Mouse (Mus musculus): Measurements from ENCODE around the gene Gm20388. TPM values are rescaled to one million over a fixed set of nuclear protein-coding genes. Genes with fewer than 3 reads are reported as not detected.

The Gm20388 gene
- polyA plus RNA-seq, 1 experiment from 2014 or later = not detected

- no peak for ATAC-seq
- Histone ChIP-seq H3K9ac (ENCODE audit: low read depth, low read length) (no peak overlapping the region), H3K9me3 (ENCODE audit: control insufficient read depth) (no peaks in the 10 kb centered on the region), H3K4me1 (replicated peaks; ENCODE audit: control insufficient read depth, insufficient read depth, low read length) (no peaks in the 10 kb centered on the region), H3K36me3 (ENCODE audit: control insufficient read depth, insufficient read depth) (peaks cover 5% of the 10 kb centered on the region), H3K4me3 (ENCODE audit: low read depth, low read length) (no peak overlapping the region), H3K27ac (ENCODE audit: low read depth, low read length) (no peak overlapping the region), H3K4me2 (replicated peaks; ENCODE audit: low read depth) (no peak overlapping the region), H3K27me3 (replicated peaks; ENCODE audit: control insufficient read depth, insufficient read depth, low read length) (no peaks in the 10 kb centered on the region)
- 75% methylated on average over 6 of the region's 6 CpGs for WGBS
- no peak for TF ChIP-seq CTCF (IDR thresholded peaks at IDR 0.05; ENCODE audit: low read depth)
Observed at GRCm38 (mm10) chr8:119881301-119881700, 29.3 kb upstream of the Gm20388 start.

GRCm38 (mm10) chr8:119881917-119882316 lies 28.7 kb upstream of the Gm20388 start:
- peaks cover 3% of the 10 kb centered on the region for H3K36me3 ChIP-seq (ENCODE audit: control insufficient read depth, insufficient read depth)
- WGBS = 83% methylated on average over 8 of the region's 8 CpGs
- no peak overlapping the region for H3K4me2 ChIP-seq (replicated peaks; ENCODE audit: low read depth)
- no peaks in the 10 kb centered on the region for H3K9me3 ChIP-seq (ENCODE audit: control insufficient read depth)
- no peak overlapping the region for H3K4me3 ChIP-seq (ENCODE audit: low read depth, low read length)
- no peaks in the 10 kb centered on the region for H3K27me3 ChIP-seq (replicated peaks; ENCODE audit: control insufficient read depth, insufficient read depth, low read length)
- TF ChIP-seq CTCF (IDR thresholded peaks at IDR 0.05; ENCODE audit: low read depth) = no peak
- H3K4me1 ChIP-seq (replicated peaks; ENCODE audit: control insufficient read depth, insufficient read depth, low read length) = no peaks in the 10 kb centered on the region
- ATAC-seq = no peak
- no peak overlapping the region for H3K27ac ChIP-seq (ENCODE audit: low read depth, low read length)
- no peak overlapping the region for H3K9ac ChIP-seq (ENCODE audit: low read depth, low read length)

GRCm38 (mm10) chr8:119883281-119883680 lies 27.4 kb upstream of the Gm20388 start:
- Histone ChIP-seq H3K4me1 (replicated peaks; ENCODE audit: control insufficient read depth, insufficient read depth, low read length) (no peaks in the 10 kb centered on the region), H3K27ac (ENCODE audit: low read depth, low read length) (no peak overlapping the region), H3K36me3 (ENCODE audit: control insufficient read depth, insufficient read depth) (no peaks in the 10 kb centered on the region; the same call in 1 of the 2 replicates), H3K27me3 (replicated peaks; ENCODE audit: control insufficient read depth, insufficient read depth, low read length) (no peaks in the 10 kb centered on the region), H3K4me3 (ENCODE audit: low read depth, low read length) (no peak overlapping the region), H3K4me2 (replicated peaks; ENCODE audit: low read depth) (no peak overlapping the region), H3K9ac (ENCODE audit: low read depth, low read length) (no peak overlapping the region), H3K9me3 (ENCODE audit: control insufficient read depth) (no peaks in the 10 kb centered on the region)
- TF ChIP-seq CTCF (IDR thresholded peaks at IDR 0.05; ENCODE audit: low read depth) = no peak
- no peak for ATAC-seq
- WGBS = 92% methylated on average over 7 of the region's 7 CpGs

GRCm38 (mm10) chr8:119885612-119886011 lies 25.0 kb upstream of the Gm20388 start:
- H3K4me2 ChIP-seq (replicated peaks; ENCODE audit: low read depth) = 0 out of 2 replicates have a peak overlapping the region, but pooled peaks have one; percentile 1
- H3K36me3 ChIP-seq (ENCODE audit: control insufficient read depth, insufficient read depth) = no peaks in the 10 kb centered on the region
- no peaks in the 10 kb centered on the region for H3K4me1 ChIP-seq (replicated peaks; ENCODE audit: control insufficient read depth, insufficient read depth, low read length)
- H3K9me3 ChIP-seq (ENCODE audit: control insufficient read depth) = no peaks in the 10 kb centered on the region
- 14% methylated on average over 3 of the region's 3 CpGs for WGBS
- ATAC-seq = peak; percentile 87
- TF ChIP-seq CTCF (IDR thresholded peaks at IDR 0.05; ENCODE audit: low read depth) = no peak
- H3K9ac ChIP-seq (ENCODE audit: low read depth, low read length) = no peak overlapping the region
- H3K27me3 ChIP-seq (replicated peaks; ENCODE audit: control insufficient read depth, insufficient read depth, low read length) = no peaks in the 10 kb centered on the region
- H3K27ac ChIP-seq (ENCODE audit: low read depth, low read length) = no peak overlapping the region
- no peak overlapping the region for H3K4me3 ChIP-seq (ENCODE audit: low read depth, low read length)

- Histone ChIP-seq H3K9ac (ENCODE audit: low read depth, low read length) (no peak overlapping the region), H3K36me3 (ENCODE audit: control insufficient read depth, insufficient read depth) (no peaks in the 10 kb centered on the region), H3K9me3 (ENCODE audit: control insufficient read depth) (no peaks in the 10 kb centered on the region), H3K4me1 (replicated peaks; ENCODE audit: control insufficient read depth, insufficient read depth, low read length) (no peaks in the 10 kb centered on the region), H3K27me3 (replicated peaks; ENCODE audit: control insufficient read depth, insufficient read depth, low read length) (no peaks in the 10 kb centered on the region), H3K27ac (ENCODE audit: low read depth, low read length) (no peak overlapping the region), H3K4me3 (ENCODE audit: low read depth, low read length) (no peak overlapping the region), H3K4me2 (replicated peaks; ENCODE audit: low read depth) (no peak overlapping the region)
- 87% methylated on average over 3 of the region's 3 CpGs for WGBS
- peak; percentile 90 for TF ChIP-seq CTCF (IDR thresholded peaks at IDR 0.05; ENCODE audit: low read depth)
- no peak for ATAC-seq
Observed at GRCm38 (mm10) chr8:119887130-119887529, 23.5 kb upstream of the Gm20388 start.

- Histone ChIP-seq H3K9me3 (ENCODE audit: control insufficient read depth) (no peaks in the 10 kb centered on the region), H3K4me2 (replicated peaks; ENCODE audit: low read depth) (no peak overlapping the region), H3K4me1 (replicated peaks; ENCODE audit: control insufficient read depth, insufficient read depth, low read length) (no peaks in the 10 kb centered on the region), H3K36me3 (ENCODE audit: control insufficient read depth, insufficient read depth) (no peaks in the 10 kb centered on the region), H3K4me3 (ENCODE audit: low read depth, low read length) (no peak overlapping the region), H3K9ac (ENCODE audit: low read depth, low read length) (no peak overlapping the region), H3K27me3 (replicated peaks; ENCODE audit: control insufficient read depth, insufficient read depth, low read length) (no peaks in the 10 kb centered on the region), H3K27ac (ENCODE audit: low read depth, low read length) (no peak overlapping the region)
- ATAC-seq = no peak
- no peak for TF ChIP-seq CTCF (IDR thresholded peaks at IDR 0.05; ENCODE audit: low read depth)
- WGBS = 83% methylated on average over 4 of the region's 4 CpGs
Observed at GRCm38 (mm10) chr8:119888012-119888411, 22.6 kb upstream of the Gm20388 start.

GRCm38 (mm10) chr8:119897069-119897468 lies 13.6 kb upstream of the Gm20388 start:
- TF ChIP-seq CTCF (IDR thresholded peaks at IDR 0.05; ENCODE audit: low read depth) = no peak
- no peaks in the 10 kb centered on the region for H3K36me3 ChIP-seq (ENCODE audit: control insufficient read depth, insufficient read depth)
- no peak overlapping the region for H3K27ac ChIP-seq (ENCODE audit: low read depth, low read length)
- H3K4me1 ChIP-seq (replicated peaks; ENCODE audit: control insufficient read depth, insufficient read depth, low read length) = 0 out of 2 replicates have a peak, but pooled peaks cover 4% of the 10 kb centered on the region
- no peaks in the 10 kb centered on the region for H3K9me3 ChIP-seq (ENCODE audit: control insufficient read depth)
- H3K4me3 ChIP-seq (ENCODE audit: low read depth, low read length) = no peak overlapping the region
- no peaks in the 10 kb centered on the region for H3K27me3 ChIP-seq (replicated peaks; ENCODE audit: control insufficient read depth, insufficient read depth, low read length)
- ATAC-seq = peak; percentile 33; the same call in 1 of the 2 replicates
- no peak overlapping the region for H3K4me2 ChIP-seq (replicated peaks; ENCODE audit: low read depth)
- H3K9ac ChIP-seq (ENCODE audit: low read depth, low read length) = no peak overlapping the region
- 79% methylated on average over 4 of the region's 4 CpGs for WGBS
